Mouse (Mus musculus) MEL (cell line): ENCODE results near the gene Tbcb.

ENCODE experiments used
- CTCF ChIP-seq, 3 experiments: IDR thresholded peaks in 2 of 3; conservative IDR thresholded peaks in 1 of 3; 2 replicates each; pipeline ENCODE4 v1.5.1; 2011 to 2012; ENCODE audit warnings: low read length in 3 of 3, low read depth in 2 of 3, mild to moderate bottlenecking in 2 of 3, improper control_type of control experiment in 1 of 3, inconsistent platforms in 1 of 3, mixed read lengths in 1 of 3, moderate library complexity in 1 of 3; ENCODE audit not compliant: control insufficient read depth in 1 of 3, insufficient read depth in 1 of 3, poor library complexity in 1 of 3, severe bottlenecking in 1 of 3
- EP300 ChIP-seq, 2 experiments: IDR thresholded peaks; 2 replicates each; pipeline ENCODE4 v1.6.1; 2011; ENCODE audit warnings: improper control_type of control experiment in 2 of 2, low read length in 2 of 2, low read depth in 1 of 2, mild to moderate bottlenecking in 1 of 2
- GABPA ChIP-seq: IDR thresholded peaks from 2 replicates; pipeline ENCODE4 v1.6.1; 2012; ENCODE audit warnings: low read depth, mild to moderate bottlenecking, inconsistent platforms, low read length, improper control_type of control experiment, moderate library complexity
- MXI1 ChIP-seq: IDR thresholded peaks from 2 replicates; pipeline ENCODE4 v1.6.1; 2011; ENCODE audit warnings: mild to moderate bottlenecking, low read depth, low read length, improper control_type of control experiment
- NRF1 ChIP-seq: IDR thresholded peaks from 2 replicates; pipeline ENCODE4 v1.6.1; 2014; ENCODE audit warnings: low read depth, mild to moderate bottlenecking, inconsistent platforms, low read length, improper control_type of control experiment, moderate library complexity; ENCODE audit not compliant: poor library complexity, insufficient read depth, severe bottlenecking
- POLR2A ChIP-seq, 2 experiments: IDR thresholded peaks; 2 replicates each; pipeline ENCODE4 v1.6.1; 2011 to 2012; ENCODE audit warnings: low read length in 2 of 2, mild to moderate bottlenecking in 2 of 2, control low read depth in 1 of 2, improper control_type of control experiment in 1 of 2, low read depth in 1 of 2, moderate library complexity in 1 of 2; ENCODE audit not compliant: control insufficient read depth in 1 of 2, insufficient read depth in 1 of 2, poor library complexity in 1 of 2
- POLR2AphosphoS5 ChIP-seq: IDR thresholded peaks from 2 replicates; pipeline ENCODE4 v1.6.1; 2012; ENCODE audit warnings: low read depth, borderline replicate concordance, mild to moderate bottlenecking, inconsistent platforms, low read length, moderate library complexity, mixed read lengths
- SIN3A ChIP-seq: IDR thresholded peaks from 2 replicates; pipeline ENCODE4 v1.6.1; 2012; ENCODE audit warnings: low read length, improper control_type of control experiment, inconsistent platforms
- TCF12 ChIP-seq: IDR thresholded peaks from 2 replicates; pipeline ENCODE4 v1.6.1; 2014; ENCODE audit warnings: low read depth, mild to moderate bottlenecking, inconsistent platforms, low read length, improper control_type of control experiment, moderate library complexity
- USF1 ChIP-seq: IDR thresholded peaks from 2 replicates; pipeline ENCODE4 v1.6.1; 2014; ENCODE audit warnings: low read depth, mild to moderate bottlenecking, inconsistent platforms, low read length, improper control_type of control experiment, moderate library complexity
- ZKSCAN1 ChIP-seq: IDR thresholded peaks from 2 replicates; pipeline ENCODE4 v1.6.1; 2012; ENCODE audit warnings: low read depth, mild to moderate bottlenecking, inconsistent platforms, low read length, improper control_type of control experiment, moderate library complexity

GRCm38 (mm10) chr7:30265935-30266334 lies 33.9 kb upstream of the Tbcb start:
- TF ChIP-seq POLR2A (IDR thresholded peaks at IDR 0.05; ENCODE audit: control insufficient read depth in 1 of 2, insufficient read depth in 1 of 2, low read depth in 1 of 2, low read length in 2 of 2, poor library complexity in 1 of 2) (no peak), CTCF (IDR thresholded peaks at IDR 0.05 in 2 of 3, conservative IDR thresholded peaks at IDR 0.05 in 1 of 3; ENCODE audit: control insufficient read depth in 1 of 3, insufficient read depth in 1 of 3, low read depth in 2 of 3, low read length in 3 of 3, poor library complexity in 1 of 3, severe bottlenecking in 1 of 3) (no peak), ZKSCAN1 (no peak), TCF12 (no peak), EP300 (IDR thresholded peaks at IDR 0.05; ENCODE audit: low read depth in 1 of 2, low read length in 2 of 2) (no peak), NRF1 (no peak), SIN3A (no peak), MXI1 (no peak), USF1 (no peak), POLR2AphosphoS5 (no peak), GABPA (no peak)
